Mouse (Mus musculus): ENCODE data around the gene Lsp1. TPM values are rescaled to one million over a fixed set of nuclear protein-coding genes. Genes with fewer than 3 reads are reported as not detected.

Gene Lsp1
- polyA plus RNA-seq, 1 experiment from 2014 or later = 26.2 TPM

GRCm38 (mm10) chr7:142476795-142477452 lies 16.3 kb downstream of the Lsp1 start:
- no peak overlapping the region for H3K4me3 ChIP-seq (ENCODE audit: low read depth, low read length)

GRCm38 (mm10) chr7:142478001-142478400 lies 17.4 kb downstream of the Lsp1 start:
- WGBS (ENCODE audit: insufficient replicate concordance) = 59% methylated on average over 6 of the region's 6 CpGs
- no peak overlapping the region for H3K4me2 ChIP-seq (ENCODE audit: low read depth, low read length)
- no peak for ATAC-seq (ENCODE audit: low read depth)
- H3K9me3 ChIP-seq (replicated peaks; ENCODE audit: control insufficient read depth, low read length) = no peaks in the 10 kb centered on the region
- H3K27ac ChIP-seq (ENCODE audit: low read length) = no peak overlapping the region
- peaks cover 4% of the 10 kb centered on the region for H3K4me1 ChIP-seq (ENCODE audit: control insufficient read depth, low read depth, low read length)
- H3K36me3 ChIP-seq (ENCODE audit: control insufficient read depth, insufficient read depth) = no peaks in the 10 kb centered on the region
- H3K4me3 ChIP-seq (ENCODE audit: low read depth, low read length) = no peak overlapping the region
- no peaks in the 10 kb centered on the region for H3K27me3 ChIP-seq (ENCODE audit: control insufficient read depth, insufficient read depth, low read depth, low read length)
- H3K9ac ChIP-seq (ENCODE audit: low read depth, low read length) = no peak overlapping the region

More at GRCm38 (mm10) chr7:142476795-142477452, 16.3 kb downstream of the Lsp1 start:
- Histone ChIP-seq H3K9ac (ENCODE audit: low read depth, low read length) (no peak overlapping the region), H3K27me3 (ENCODE audit: control insufficient read depth, insufficient read depth, low read depth, low read length) (no peaks in the 10 kb centered on the region), H3K27ac (ENCODE audit: low read length) (no peak overlapping the region), H3K36me3 (ENCODE audit: control insufficient read depth, insufficient read depth) (no peaks in the 10 kb centered on the region), H3K9me3 (replicated peaks; ENCODE audit: control insufficient read depth, low read length) (no peaks in the 10 kb centered on the region), H3K4me2 (ENCODE audit: low read depth, low read length) (no peak overlapping the region), H3K4me1 (ENCODE audit: control insufficient read depth, low read depth, low read length) (peaks cover 4% of the 10 kb centered on the region)
- ATAC-seq (ENCODE audit: low read depth) = no peak
- 73% methylated on average over 13 of the region's 13 CpGs for WGBS (ENCODE audit: insufficient replicate concordance)

- Histone ChIP-seq H3K9ac (ENCODE audit: low read depth, low read length) (no peak overlapping the region), H3K27me3 (ENCODE audit: control insufficient read depth, insufficient read depth, low read depth, low read length) (no peaks in the 10 kb centered on the region), H3K27ac (ENCODE audit: low read length) (no peak overlapping the region), H3K4me2 (ENCODE audit: low read depth, low read length) (no peak overlapping the region), H3K4me3 (ENCODE audit: low read depth, low read length) (no peak overlapping the region), H3K9me3 (replicated peaks; ENCODE audit: control insufficient read depth, low read length) (no peaks in the 10 kb centered on the region), H3K4me1 (ENCODE audit: control insufficient read depth, low read depth, low read length) (peaks cover 4% of the 10 kb centered on the region), H3K36me3 (ENCODE audit: control insufficient read depth, insufficient read depth) (no peaks in the 10 kb centered on the region)
- ATAC-seq (ENCODE audit: low read depth) = no peak
- WGBS (ENCODE audit: insufficient replicate concordance) = 54% methylated on average over 2 of the region's 2 CpGs
These were observed 18.0 kb downstream of the Lsp1 start for GRCm38 (mm10) chr7:142478574-142478973.

- Histone ChIP-seq H3K9me3 (replicated peaks; ENCODE audit: control insufficient read depth, low read length) (no peaks in the 10 kb centered on the region), H3K27ac (ENCODE audit: low read length) (no peak overlapping the region), H3K9ac (ENCODE audit: low read depth, low read length) (no peak overlapping the region), H3K4me1 (ENCODE audit: control insufficient read depth, low read depth, low read length) (peaks cover 4% of the 10 kb centered on the region), H3K4me3 (ENCODE audit: low read depth, low read length) (no peak overlapping the region), H3K4me2 (ENCODE audit: low read depth, low read length) (no peak overlapping the region), H3K27me3 (ENCODE audit: control insufficient read depth, insufficient read depth, low read depth, low read length) (no peaks in the 10 kb centered on the region), H3K36me3 (ENCODE audit: control insufficient read depth, insufficient read depth) (no peaks in the 10 kb centered on the region)
- no peak for ATAC-seq (ENCODE audit: low read depth)
These were observed 18.7 kb downstream of the Lsp1 start for GRCm38 (mm10) chr7:142479307-142479706.

GRCm38 (mm10) chr7:142479886-142480285 lies 19.3 kb downstream of the Lsp1 start:
- 51% methylated on average over 3 of the region's 3 CpGs for WGBS (ENCODE audit: insufficient replicate concordance)
- H3K27ac ChIP-seq (ENCODE audit: low read length) = no peak overlapping the region
- H3K4me3 ChIP-seq (ENCODE audit: low read depth, low read length) = no peak overlapping the region

GRCm38 (mm10) chr7:142480661-142481060 lies 20.1 kb downstream of the Lsp1 start:
- no peak overlapping the region for H3K27ac ChIP-seq (ENCODE audit: low read length)
- no peaks in the 10 kb centered on the region for H3K9me3 ChIP-seq (replicated peaks; ENCODE audit: control insufficient read depth, low read length)
- H3K36me3 ChIP-seq (ENCODE audit: control insufficient read depth, insufficient read depth) = no peaks in the 10 kb centered on the region
- no peaks in the 10 kb centered on the region for H3K27me3 ChIP-seq (ENCODE audit: control insufficient read depth, insufficient read depth, low read depth, low read length)
- H3K4me2 ChIP-seq (ENCODE audit: low read depth, low read length) = no peak overlapping the region
- 73% methylated on average over 3 of the region's 3 CpGs for WGBS (ENCODE audit: insufficient replicate concordance)
- no peak overlapping the region for H3K4me3 ChIP-seq (ENCODE audit: low read depth, low read length)
- H3K4me1 ChIP-seq (ENCODE audit: control insufficient read depth, low read depth, low read length) = peaks cover 4% of the 10 kb centered on the region
- ATAC-seq (ENCODE audit: low read depth) = no peak
- H3K9ac ChIP-seq (ENCODE audit: low read depth, low read length) = no peak overlapping the region

More at GRCm38 (mm10) chr7:142479886-142480285, 19.3 kb downstream of the Lsp1 start:
- Histone ChIP-seq H3K4me1 (ENCODE audit: control insufficient read depth, low read depth, low read length) (peaks cover 4% of the 10 kb centered on the region), H3K9ac (ENCODE audit: low read depth, low read length) (no peak overlapping the region), H3K4me2 (ENCODE audit: low read depth, low read length) (no peak overlapping the region), H3K27me3 (ENCODE audit: control insufficient read depth, insufficient read depth, low read depth, low read length) (no peaks in the 10 kb centered on the region), H3K9me3 (replicated peaks; ENCODE audit: control insufficient read depth, low read length) (no peaks in the 10 kb centered on the region), H3K36me3 (ENCODE audit: control insufficient read depth, insufficient read depth) (no peaks in the 10 kb centered on the region)
- ATAC-seq (ENCODE audit: low read depth) = no peak

- no peak overlapping the region for H3K9ac ChIP-seq (ENCODE audit: low read depth, low read length)
- H3K4me2 ChIP-seq (ENCODE audit: low read depth, low read length) = peak overlapping the region; percentile 40
- ATAC-seq (ENCODE audit: low read depth) = 0 out of 2 replicates have a peak, but pooled peaks have one; percentile 5
- H3K4me3 ChIP-seq (ENCODE audit: low read depth, low read length) = no peak overlapping the region
- H3K36me3 ChIP-seq (ENCODE audit: control insufficient read depth, insufficient read depth) = no peaks in the 10 kb centered on the region
- H3K27me3 ChIP-seq (ENCODE audit: control insufficient read depth, insufficient read depth, low read depth, low read length) = no peaks in the 10 kb centered on the region
- 10% methylated on average over 5 of the region's 5 CpGs for WGBS (ENCODE audit: insufficient replicate concordance)
- H3K9me3 ChIP-seq (replicated peaks; ENCODE audit: control insufficient read depth, low read length) = no peaks in the 10 kb centered on the region
- H3K27ac ChIP-seq (ENCODE audit: low read length) = peak overlapping the region; percentile 39; the same call in 1 of the 2 replicates
- peaks cover 4% of the 10 kb centered on the region for H3K4me1 ChIP-seq (ENCODE audit: control insufficient read depth, low read depth, low read length)
These were observed 20.6 kb downstream of the Lsp1 start for GRCm38 (mm10) chr7:142481186-142481567.

- no peak overlapping the region for H3K4me3 ChIP-seq (ENCODE audit: low read depth, low read length)
- H3K27me3 ChIP-seq (ENCODE audit: control insufficient read depth, insufficient read depth, low read depth, low read length) = no peaks in the 10 kb centered on the region
- H3K4me1 ChIP-seq (ENCODE audit: control insufficient read depth, low read depth, low read length) = peaks cover 4% of the 10 kb centered on the region
- 12% methylated on average over 22 of the region's 22 CpGs for WGBS (ENCODE audit: insufficient replicate concordance)
- H3K9ac ChIP-seq (ENCODE audit: low read depth, low read length) = no peak overlapping the region
- ATAC-seq (ENCODE audit: low read depth) = 0 out of 2 replicates have a peak, but pooled peaks have one; percentile 26
- H3K4me2 ChIP-seq (ENCODE audit: low read depth, low read length) = peak overlapping the region; percentile 40
- no peaks in the 10 kb centered on the region for H3K36me3 ChIP-seq (ENCODE audit: control insufficient read depth, insufficient read depth)
- no peaks in the 10 kb centered on the region for H3K9me3 ChIP-seq (replicated peaks; ENCODE audit: control insufficient read depth, low read length)
- peak overlapping the region; percentile 39; the same call in 1 of the 2 replicates for H3K27ac ChIP-seq (ENCODE audit: low read length)
These were observed 21.1 kb downstream of the Lsp1 start for GRCm38 (mm10) chr7:142481568-142482255.

GRCm38 (mm10) chr7:142482256-142482609 lies 21.6 kb downstream of the Lsp1 start:
- H3K4me1 ChIP-seq (ENCODE audit: control insufficient read depth, low read depth, low read length) = peaks cover 4% of the 10 kb centered on the region
- H3K9me3 ChIP-seq (replicated peaks; ENCODE audit: control insufficient read depth, low read length) = no peaks in the 10 kb centered on the region
- H3K4me3 ChIP-seq (ENCODE audit: low read depth, low read length) = no peak overlapping the region
- H3K36me3 ChIP-seq (ENCODE audit: control insufficient read depth, insufficient read depth) = no peaks in the 10 kb centered on the region
- no peak overlapping the region for H3K4me2 ChIP-seq (ENCODE audit: low read depth, low read length)
- H3K27me3 ChIP-seq (ENCODE audit: control insufficient read depth, insufficient read depth, low read depth, low read length) = no peaks in the 10 kb centered on the region
- 37% methylated on average over 6 of the region's 6 CpGs for WGBS (ENCODE audit: insufficient replicate concordance)
- no peak overlapping the region for H3K27ac ChIP-seq (ENCODE audit: low read length)
- ATAC-seq (ENCODE audit: low read depth) = no peak
- no peak overlapping the region for H3K9ac ChIP-seq (ENCODE audit: low read depth, low read length)
